Mouse (Mus musculus): Measurements from ENCODE around the gene Wdr25. TPM values are rescaled to one million over a fixed set of nuclear protein-coding genes. Genes with fewer than 3 reads are reported as not detected.

Gene Wdr25
- polyA plus RNA-seq, 1 experiment from 2014 or later = 4.6 TPM

GRCm38 (mm10) chr12:108968031-108968430, 74.6 kb downstream of the Wdr25 start:
- Histone ChIP-seq H3K36me3 (no peaks in the 10 kb centered on the region), H3K4me1 (replicated peaks) (peaks cover 5% of the 10 kb centered on the region), H3K27me3 (no peaks in the 10 kb centered on the region), H3K4me2 (no peak overlapping the region), H3K9ac (no peak overlapping the region), H3K9me3 (no peaks in the 10 kb centered on the region), H3K4me3 (no peak overlapping the region), H3K27ac (replicated peaks) (no peak overlapping the region)
- WGBS = 79% methylated on average over 10 of the region's 10 CpGs
- no peak for ATAC-seq (ENCODE audit: low FRiP score, low read depth)

DNA sequence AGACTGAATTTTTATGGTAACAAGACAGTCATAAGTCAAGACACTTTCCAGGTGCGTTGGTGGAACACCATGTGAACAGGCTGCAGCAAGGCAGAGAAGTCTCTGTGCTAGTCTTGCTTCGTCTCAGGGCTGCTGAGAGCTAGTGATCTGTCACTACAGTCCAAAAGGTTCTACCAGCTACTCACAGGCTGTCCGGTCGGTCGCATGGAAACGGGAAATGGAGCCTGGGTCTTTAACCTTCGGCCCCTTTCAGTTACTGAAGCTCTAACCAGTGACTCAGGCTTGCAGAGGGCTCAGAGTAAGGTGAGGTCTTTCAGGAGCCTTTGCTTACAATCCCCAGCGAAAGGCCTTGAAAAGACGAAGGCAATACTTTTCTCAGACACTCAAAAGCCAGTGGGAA, 78.0 kb downstream of the Wdr25 start:
- no peak overlapping the region for H3K9ac ChIP-seq
- no peak overlapping the region for H3K4me2 ChIP-seq
- ATAC-seq (ENCODE audit: low FRiP score, low read depth) = no peak
- H3K27me3 ChIP-seq = no peaks in the 10 kb centered on the region
- no peaks in the 10 kb centered on the region for H3K36me3 ChIP-seq
- no peak overlapping the region for H3K4me3 ChIP-seq
- 88% methylated on average over 9 of the region's 9 CpGs for WGBS
- H3K27ac ChIP-seq (replicated peaks) = no peak overlapping the region
- no peaks in the 10 kb centered on the region for H3K9me3 ChIP-seq
- no peaks in the 10 kb centered on the region for H3K4me1 ChIP-seq (replicated peaks)

DNA sequence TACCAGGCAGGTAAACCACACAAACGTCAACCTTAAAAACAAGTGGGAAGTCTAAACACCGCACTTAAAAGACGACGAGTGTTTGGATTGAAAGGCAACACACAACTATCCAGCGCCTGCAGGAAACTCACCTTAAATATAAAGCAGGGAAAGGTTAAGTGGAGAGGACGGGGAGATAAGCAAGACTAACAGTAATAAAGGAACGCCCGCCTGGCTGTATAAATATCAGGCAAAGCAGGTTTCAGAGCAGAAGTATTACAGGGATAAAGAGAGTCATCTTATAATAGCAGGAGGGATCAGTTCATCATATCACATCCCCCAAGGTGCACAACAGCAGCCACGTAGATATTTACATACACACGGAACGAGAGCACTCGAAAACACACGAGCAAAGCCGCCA, 78.8 kb downstream of the Wdr25 start:
- no peaks in the 10 kb centered on the region for H3K36me3 ChIP-seq
- ATAC-seq (ENCODE audit: low FRiP score, low read depth) = no peak
- H3K27me3 ChIP-seq = no peaks in the 10 kb centered on the region
- no peak overlapping the region for H3K4me3 ChIP-seq
- 88% methylated on average over 14 of the region's 14 CpGs for WGBS
- H3K4me2 ChIP-seq = no peak overlapping the region
- no peak overlapping the region for H3K9ac ChIP-seq
- no peak overlapping the region for H3K27ac ChIP-seq (replicated peaks)
- no peaks in the 10 kb centered on the region for H3K4me1 ChIP-seq (replicated peaks)
- no peaks in the 10 kb centered on the region for H3K9me3 ChIP-seq

DNA sequence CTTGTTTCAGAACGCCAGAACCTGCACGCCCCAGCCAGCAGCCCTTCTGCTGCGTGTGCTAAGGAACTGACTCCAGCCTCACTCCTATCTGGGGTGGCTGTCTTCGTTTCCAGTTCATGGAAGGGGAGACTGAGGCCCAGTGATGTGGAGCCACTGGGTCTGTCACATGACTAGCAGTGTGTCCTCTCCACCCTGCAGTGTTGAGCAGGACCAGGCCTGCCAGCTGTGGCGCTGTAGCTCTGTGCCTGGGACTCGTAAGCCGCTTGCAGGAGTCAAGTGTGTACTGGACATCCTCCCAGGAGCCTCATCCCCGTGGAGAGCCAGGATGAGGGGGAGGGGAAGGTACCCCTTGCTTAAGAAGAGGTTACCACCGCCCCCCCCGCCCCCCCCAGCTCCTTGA, 86.5 kb downstream of the Wdr25 start:
- Histone ChIP-seq H3K36me3 (no peaks in the 10 kb centered on the region), H3K4me3 (no peak overlapping the region), H3K27ac (replicated peaks) (no peak overlapping the region), H3K4me2 (no peak overlapping the region), H3K27me3 (no peaks in the 10 kb centered on the region), H3K9ac (no peak overlapping the region), H3K4me1 (replicated peaks) (peaks cover 51% of the 10 kb centered on the region), H3K9me3 (no peaks in the 10 kb centered on the region)
- 0 out of 2 replicates have a peak, but pooled peaks have one; percentile 8 for ATAC-seq (ENCODE audit: low FRiP score, low read depth)
- 30% methylated on average over 10 of the region's 10 CpGs for WGBS

- no peak overlapping the region for H3K4me3 ChIP-seq
- H3K27me3 ChIP-seq = no peaks in the 10 kb centered on the region
- H3K27ac ChIP-seq (replicated peaks) = no peak overlapping the region
- no peak overlapping the region for H3K4me2 ChIP-seq
- no peak overlapping the region for H3K9ac ChIP-seq
- 34% methylated on average over 14 of the region's 14 CpGs for WGBS
- no peaks in the 10 kb centered on the region for H3K36me3 ChIP-seq
- H3K9me3 ChIP-seq = no peaks in the 10 kb centered on the region
- ATAC-seq (ENCODE audit: low FRiP score, low read depth) = no peak
- peaks cover 52% of the 10 kb centered on the region for H3K4me1 ChIP-seq (replicated peaks)
Observed at GRCm38 (mm10) chr12:108981941-108982683, 88.7 kb downstream of the Wdr25 start.

DNA sequence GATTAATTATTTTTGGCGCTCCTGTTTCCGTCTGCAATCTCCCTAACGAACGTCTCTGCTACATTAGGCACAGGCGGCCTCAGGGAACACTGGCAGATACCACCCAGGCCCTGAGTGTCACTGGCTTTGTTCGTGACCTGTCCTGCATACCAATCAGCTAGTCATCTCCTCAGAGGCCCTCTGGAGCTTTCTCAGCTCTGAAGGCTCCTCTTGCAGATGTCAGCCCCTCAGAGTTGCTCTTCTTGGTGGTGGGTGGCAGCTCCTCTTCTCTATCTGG, 89.2 kb downstream of the Wdr25 start:
- ATAC-seq (ENCODE audit: low FRiP score, low read depth) = no peak
- Histone ChIP-seq H3K36me3 (no peaks in the 10 kb centered on the region), H3K27me3 (no peaks in the 10 kb centered on the region), H3K4me3 (no peak overlapping the region), H3K9me3 (no peaks in the 10 kb centered on the region), H3K27ac (replicated peaks) (no peak overlapping the region), H3K9ac (no peak overlapping the region), H3K4me2 (no peak overlapping the region), H3K4me1 (replicated peaks) (peaks cover 52% of the 10 kb centered on the region)
- 27% methylated on average over 6 of the region's 6 CpGs for whole genome bisulfite sequencing

GRCm38 (mm10) chr12:108983496-108983895, 90.1 kb downstream of the Wdr25 start:
- no peak overlapping the region for H3K27ac ChIP-seq (replicated peaks)
- no peak overlapping the region for H3K4me3 ChIP-seq
- H3K27me3 ChIP-seq = no peaks in the 10 kb centered on the region
- H3K9ac ChIP-seq = no peak overlapping the region
- ATAC-seq (ENCODE audit: low FRiP score, low read depth) = no peak
- H3K36me3 ChIP-seq = no peaks in the 10 kb centered on the region
- peaks cover 52% of the 10 kb centered on the region for H3K4me1 ChIP-seq (replicated peaks)
- 89% methylated on average over 6 of the region's 6 CpGs for WGBS
- H3K9me3 ChIP-seq = no peaks in the 10 kb centered on the region
- H3K4me2 ChIP-seq = no peak overlapping the region

- 49% methylated on average over 8 of the region's 8 CpGs for WGBS
- H3K9me3 ChIP-seq = no peaks in the 10 kb centered on the region
- H3K4me3 ChIP-seq = no peak overlapping the region
- peaks cover 49% of the 10 kb centered on the region for H3K4me1 ChIP-seq (replicated peaks)
- ATAC-seq (ENCODE audit: low FRiP score, low read depth) = no peak
- H3K27me3 ChIP-seq = no peaks in the 10 kb centered on the region
- H3K9ac ChIP-seq = no peak overlapping the region
- no peak overlapping the region for H3K4me2 ChIP-seq
- H3K27ac ChIP-seq (replicated peaks) = no peak overlapping the region
- no peaks in the 10 kb centered on the region for H3K36me3 ChIP-seq
Observed at GRCm38 (mm10) chr12:108984471-108984870, 91.0 kb downstream of the Wdr25 start.

- H3K9me3 ChIP-seq = no peaks in the 10 kb centered on the region
- 67% methylated on average over 6 of the region's 6 CpGs for WGBS
- no peak for ATAC-seq (ENCODE audit: low FRiP score, low read depth)
- no peak overlapping the region for H3K4me2 ChIP-seq
- no peaks in the 10 kb centered on the region for H3K36me3 ChIP-seq
- no peak overlapping the region for H3K27ac ChIP-seq (replicated peaks)
- H3K4me3 ChIP-seq = no peak overlapping the region
- H3K4me1 ChIP-seq (replicated peaks) = peaks cover 45% of the 10 kb centered on the region
- no peak overlapping the region for H3K9ac ChIP-seq
- no peaks in the 10 kb centered on the region for H3K27me3 ChIP-seq
Observed at GRCm38 (mm10) chr12:108985025-108985424, 91.6 kb downstream of the Wdr25 start.

GRCm38 (mm10) chr12:108987448-108987847, 94.0 kb downstream of the Wdr25 start:
- 83% methylated on average over 9 of the region's 9 CpGs for WGBS
- Histone ChIP-seq H3K27ac (replicated peaks) (no peak overlapping the region), H3K4me2 (no peak overlapping the region), H3K9ac (no peak overlapping the region), H3K36me3 (no peaks in the 10 kb centered on the region), H3K4me1 (replicated peaks) (peaks cover 31% of the 10 kb centered on the region), H3K27me3 (no peaks in the 10 kb centered on the region), H3K9me3 (no peaks in the 10 kb centered on the region), H3K4me3 (no peak overlapping the region)
- ATAC-seq (ENCODE audit: low FRiP score, low read depth) = no peak

GRCm38 (mm10) chr12:108990425-108990824, 97.0 kb downstream of the Wdr25 start:
- no peak overlapping the region for H3K9ac ChIP-seq
- H3K4me3 ChIP-seq = no peak overlapping the region
- ATAC-seq (ENCODE audit: low FRiP score, low read depth) = no peak
- no peaks in the 10 kb centered on the region for H3K27me3 ChIP-seq
- WGBS = 51% methylated on average over 9 of the region's 9 CpGs
- H3K27ac ChIP-seq (replicated peaks) = no peak overlapping the region
- H3K36me3 ChIP-seq = no peaks in the 10 kb centered on the region
- H3K4me2 ChIP-seq = no peak overlapping the region
- no peaks in the 10 kb centered on the region for H3K9me3 ChIP-seq
- H3K4me1 ChIP-seq (replicated peaks) = peaks cover 16% of the 10 kb centered on the region

DNA sequence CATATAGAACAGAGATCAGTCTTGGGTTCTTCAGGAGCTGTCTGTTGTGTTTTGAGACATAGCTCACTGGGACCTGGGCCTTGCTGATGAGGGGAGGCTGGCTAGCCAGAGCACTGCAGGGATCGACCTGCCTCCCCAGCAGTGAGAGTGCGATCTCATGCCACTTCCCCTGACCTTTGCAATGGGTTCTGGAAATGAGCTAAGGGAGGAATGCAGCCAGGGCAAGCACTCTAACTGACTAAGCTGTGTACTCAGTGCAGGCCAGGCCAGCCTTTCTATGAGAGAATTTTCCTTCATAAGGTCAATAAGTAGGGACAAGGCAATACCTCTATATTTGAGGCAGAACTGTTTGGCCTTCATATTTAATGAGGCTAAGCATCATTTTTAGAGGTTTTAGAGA, 99.6 kb downstream of the Wdr25 start:
- no peak overlapping the region for H3K9ac ChIP-seq
- 64% methylated on average over 2 of the region's 2 CpGs for WGBS
- H3K4me1 ChIP-seq (replicated peaks) = peaks cover 21% of the 10 kb centered on the region
- no peak for ATAC-seq (ENCODE audit: low FRiP score, low read depth)
- no peaks in the 10 kb centered on the region for H3K9me3 ChIP-seq
- H3K4me3 ChIP-seq = no peak overlapping the region
- H3K27ac ChIP-seq (replicated peaks) = no peak overlapping the region
- no peaks in the 10 kb centered on the region for H3K27me3 ChIP-seq
- no peaks in the 10 kb centered on the region for H3K36me3 ChIP-seq
- no peak overlapping the region for H3K4me2 ChIP-seq

DNA sequence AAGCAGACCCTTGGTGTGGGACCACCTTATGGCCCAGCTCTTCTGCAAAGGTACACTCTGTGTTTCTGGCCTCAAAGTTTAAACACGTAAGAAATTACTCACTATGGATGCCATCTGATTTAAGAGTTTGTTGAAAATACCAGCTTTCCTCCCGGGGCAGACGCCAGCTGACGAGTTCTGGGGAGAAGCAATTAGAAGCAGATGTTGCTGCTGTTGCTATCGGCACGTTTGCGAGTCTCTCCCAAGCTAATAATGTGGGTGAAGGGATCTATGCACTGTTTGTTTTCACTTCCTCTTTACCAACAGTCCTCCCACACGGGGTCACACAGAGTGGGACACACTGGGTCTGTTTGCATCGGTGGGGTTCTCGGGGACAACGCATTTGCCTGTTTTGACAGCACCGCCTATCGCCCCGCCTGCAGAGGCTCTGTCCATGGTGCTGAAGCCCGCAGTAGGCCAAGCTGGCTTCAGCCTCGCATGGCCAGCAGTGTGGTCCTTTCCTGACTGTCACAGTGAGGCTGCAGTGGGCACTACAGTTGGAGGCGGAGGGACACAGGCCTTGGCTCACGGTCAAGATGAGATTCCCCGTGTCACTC, 101.1 kb downstream of the Wdr25 start:
- Histone ChIP-seq H3K4me1 (replicated peaks) (peaks cover 19% of the 10 kb centered on the region), H3K4me3 (no peak overlapping the region), H3K9me3 (no peaks in the 10 kb centered on the region), H3K27ac (replicated peaks) (no peak overlapping the region), H3K4me2 (peak overlapping the region; percentile 13), H3K36me3 (no peaks in the 10 kb centered on the region), H3K27me3 (no peaks in the 10 kb centered on the region), H3K9ac (no peak overlapping the region)
- peak; percentile 42; the same call in 1 of the 2 replicates for ATAC-seq (ENCODE audit: low FRiP score, low read depth)
- 11% methylated on average over 19 of the region's 19 CpGs for WGBS

Measured in hindbrain, embryonic 15.5 days (tissue).